Mouse (Mus musculus): Measurements from ENCODE around the gene Gm17267. TPM values are rescaled to one million over a fixed set of nuclear protein-coding genes. Genes with fewer than 3 reads are reported as not detected.
"Not testable (repeated sequence)": the region's sequence is repeated elsewhere in the genome, so short reads cannot be mapped to it uniquely, and the experiment has no call there.

Gene Gm17267
- not detected in 2 replicates for total RNA-seq (2015)
- not detected in 2 replicates for total RNA-seq (2017)

GRCm38 (mm10) chrX:126017257-126017656, at the start of gene Gm17267:
Gene Gm17267, plus strand, starts transcription at chrX:126017557.
- not testable (repeated sequence) for ATAC-seq (replicated peaks; ENCODE audit: poor library complexity)

Data from megakaryocyte progenitor cell, adult 5-6 weeks (primary cell).